Mouse (Mus musculus) cerebellum, adult 9-11 months (tissue): ENCODE measurements at regions not wholly inside any gene's neighbourhood (a gene's known extent, or its start where the extent isn't known, plus 50 kb on each side); places are given as distances from the start of the nearest gene placed in this dataset.
"Not testable (repeated sequence)": the region's sequence is repeated elsewhere in the genome, so short reads cannot be mapped to it uniquely, and the experiment has no call there.

Source experiments
- DNase-seq: peaks from one replicate; pipeline ENCODE4 v3.0.0; 2022

DNA sequence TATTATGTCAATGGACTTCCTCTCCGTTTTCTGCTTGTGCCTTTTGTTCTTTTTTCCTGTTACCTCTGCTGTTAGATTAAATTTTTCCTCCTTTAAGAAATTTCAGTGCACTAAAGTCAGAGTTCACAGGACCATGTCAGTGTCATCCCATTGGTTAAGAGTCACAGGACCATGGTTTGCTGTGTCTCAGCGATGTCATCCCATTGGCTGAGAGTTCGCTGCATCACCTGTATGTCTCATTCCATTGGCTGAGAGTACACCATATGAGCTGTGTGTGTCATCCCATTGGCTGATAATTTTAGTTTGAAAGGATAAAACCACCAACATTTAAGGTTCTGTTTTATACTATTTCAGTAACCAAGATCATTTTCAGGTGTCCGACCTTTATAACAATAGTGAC is 50.7 kb upstream of the Jade1 start:
- DNase-seq: no peak

DNA sequence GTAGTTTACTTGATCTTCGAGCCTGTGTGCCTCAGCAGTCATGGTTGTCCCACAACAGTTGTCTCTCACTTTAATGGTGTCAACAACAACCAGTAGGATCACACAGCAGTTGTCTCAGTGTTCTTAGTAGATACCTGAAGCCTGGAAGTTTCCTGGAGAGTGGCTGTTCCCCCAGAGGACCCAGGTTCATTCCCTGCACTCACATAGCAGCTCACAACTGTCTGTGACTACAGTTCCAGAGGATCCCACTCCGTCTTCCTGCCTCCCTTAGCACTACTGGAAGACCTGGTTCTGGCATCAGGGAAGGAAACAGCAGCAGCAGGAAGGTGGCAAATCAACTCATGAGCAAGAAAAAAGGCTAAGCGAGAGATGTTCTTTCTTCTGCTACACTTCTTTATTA is 53.4 kb upstream of the Jade1 start:
- DNase-seq: no peak

DNA sequence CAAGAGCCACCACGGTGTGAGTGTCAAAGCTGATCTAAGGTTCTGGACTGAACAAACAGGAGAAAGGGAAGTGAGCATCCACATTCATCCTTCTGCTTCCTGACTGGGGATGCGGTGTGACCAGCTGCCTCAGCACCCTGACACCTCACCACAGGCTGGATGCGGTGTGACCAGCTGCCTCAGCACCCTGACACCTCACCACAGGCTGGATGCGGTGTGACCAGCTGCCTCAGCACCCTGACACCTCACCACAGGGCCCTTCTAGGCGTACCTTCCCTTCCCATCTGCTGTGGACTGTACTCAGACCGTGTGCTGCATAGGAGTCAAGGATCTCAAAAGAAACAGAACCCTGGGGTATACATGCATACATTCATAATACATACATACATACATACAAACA is 53.9 kb upstream of the Jade1 start:
- not testable (repeated sequence) for DNase-seq

DNA sequence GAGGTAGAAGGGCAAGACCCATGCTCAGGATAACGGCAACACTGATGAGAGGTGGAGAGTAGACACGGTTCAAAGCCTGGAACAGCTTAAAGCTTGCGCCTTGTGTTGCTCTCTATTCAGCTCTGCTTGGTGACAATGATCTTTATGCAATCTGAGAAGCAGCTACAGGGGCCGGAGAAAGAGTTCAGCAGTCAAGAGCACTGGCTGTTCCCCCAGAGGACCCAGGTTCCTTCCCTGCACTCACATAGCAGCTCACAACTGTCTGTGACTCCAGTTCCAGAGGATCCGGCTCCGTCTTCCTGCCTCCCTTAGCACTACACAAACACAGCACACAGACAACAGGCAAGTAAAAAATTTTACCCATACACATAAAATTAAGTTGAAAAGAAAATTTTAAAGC is 54.4 kb upstream of the Jade1 start:
- no peak for DNase-seq

DNA sequence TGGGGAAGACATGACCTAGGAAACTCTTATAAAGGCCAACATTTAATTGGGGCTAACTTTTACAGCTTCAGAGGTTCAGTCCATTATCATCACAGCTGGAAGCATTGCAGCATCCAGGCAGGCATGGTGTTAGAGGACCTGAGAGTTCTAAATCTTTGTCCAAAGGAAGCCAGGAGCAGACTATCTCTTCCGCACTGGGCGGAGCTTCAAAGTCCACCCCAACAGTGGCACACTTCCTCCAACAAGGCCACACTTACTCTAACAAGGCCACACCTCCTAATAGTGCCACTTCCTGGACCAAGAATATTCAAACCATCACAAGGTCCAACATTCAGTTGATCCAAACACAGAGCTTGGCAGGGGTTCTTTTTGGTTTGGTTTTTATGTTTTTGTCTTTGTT is 55.9 kb upstream of the Jade1 start:
- DNase-seq: no peak

DNA sequence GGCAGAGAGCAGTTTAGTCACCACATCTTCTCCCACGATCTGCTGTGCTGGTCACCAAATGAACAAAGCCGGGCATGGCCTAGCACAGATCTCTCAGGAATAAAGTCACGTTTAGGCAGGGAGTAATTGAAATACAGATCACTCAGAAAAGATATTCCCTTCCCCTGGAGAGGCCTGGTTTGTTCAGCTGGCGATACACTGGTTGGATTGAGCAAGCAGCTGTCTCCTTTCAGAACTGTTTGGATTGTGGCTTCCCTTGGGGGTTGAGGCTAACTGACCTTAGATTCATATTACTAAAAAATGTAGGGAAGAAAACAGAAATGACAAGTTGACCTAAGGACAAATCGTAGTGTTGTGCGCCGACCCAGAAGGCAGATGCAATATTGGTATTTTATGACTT is 56.7 kb upstream of the Jade1 start:
- DNase-seq: no peak

DNA sequence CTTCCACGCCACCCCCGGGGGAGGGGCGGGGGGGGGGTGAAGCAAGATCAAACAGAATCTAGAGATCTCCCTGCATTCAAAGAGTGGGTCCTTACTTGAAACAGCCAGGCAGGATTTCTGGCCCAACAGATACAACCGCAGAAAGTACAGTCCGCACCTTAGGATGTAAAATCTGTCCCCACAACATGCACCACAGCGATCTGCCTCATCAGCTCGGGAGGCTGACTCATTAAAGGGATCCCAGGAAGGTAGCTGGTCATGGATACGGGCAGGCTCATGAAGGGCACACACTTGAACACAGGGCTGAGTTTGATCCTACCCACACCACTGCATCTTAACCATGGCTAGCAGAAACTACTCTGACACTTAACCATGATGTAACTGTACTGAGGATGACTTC is 57.8 kb upstream of the Jade1 start:
- DNase-seq: no peak

DNA sequence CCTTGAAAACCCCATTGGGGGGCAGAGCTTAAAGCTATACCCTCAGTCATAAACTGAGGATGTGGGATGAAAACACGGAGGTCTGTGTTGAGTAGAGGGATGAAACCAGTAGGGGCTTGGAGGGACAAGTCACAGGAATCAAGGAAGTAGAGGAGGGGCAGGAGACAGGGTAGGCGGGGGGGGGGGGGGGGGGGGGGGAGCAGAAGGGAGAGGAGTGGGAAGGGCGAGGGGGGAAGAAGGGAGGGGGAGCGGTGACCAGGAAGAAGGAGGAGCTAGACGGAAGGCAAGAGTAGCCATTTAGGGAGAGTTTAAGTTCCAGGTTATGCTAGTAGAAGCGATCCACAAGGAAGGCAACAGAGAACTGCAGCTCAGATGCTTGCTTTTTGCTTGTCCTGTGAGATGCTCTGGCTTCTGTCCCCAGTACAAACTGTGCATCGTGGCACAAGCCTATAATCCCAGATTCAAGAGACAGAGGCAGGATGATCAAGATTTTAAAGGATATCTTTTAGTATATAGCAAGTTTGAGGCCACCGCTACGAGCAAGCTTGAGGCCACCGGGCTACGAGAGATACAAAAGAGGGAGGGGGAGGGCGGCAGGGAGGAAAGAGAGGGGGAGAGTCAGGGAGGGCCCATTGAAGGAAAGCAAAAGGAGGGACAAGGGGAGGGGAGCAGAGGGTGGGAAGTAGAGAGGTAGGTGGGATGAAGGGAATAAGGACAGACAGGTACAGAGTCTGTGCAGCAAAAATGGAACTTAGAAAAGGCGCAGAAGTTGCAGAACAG is 58.4 kb upstream of the Jade1 start:
- no peak for DNase-seq

DNA sequence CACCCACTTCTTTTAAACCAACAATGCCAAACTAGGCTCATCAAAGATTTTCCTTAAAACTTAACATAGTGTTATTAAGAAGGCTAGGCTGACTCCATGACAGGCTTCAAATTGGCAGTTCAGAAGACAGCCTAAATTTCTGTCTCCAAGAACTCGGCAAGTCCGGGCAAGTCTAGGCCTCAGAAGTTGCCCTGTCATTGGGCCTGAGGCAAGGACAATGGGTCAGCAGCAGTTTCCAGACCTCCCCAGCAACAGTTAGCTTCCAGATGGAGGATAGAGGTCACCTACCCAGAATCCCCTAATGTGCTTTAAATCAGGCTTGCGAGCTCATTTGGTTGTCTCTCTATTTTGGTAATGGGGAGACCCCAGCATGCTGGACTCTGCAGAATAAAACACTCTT is 59.6 kb upstream of the Jade1 start:
- no peak for DNase-seq

DNA sequence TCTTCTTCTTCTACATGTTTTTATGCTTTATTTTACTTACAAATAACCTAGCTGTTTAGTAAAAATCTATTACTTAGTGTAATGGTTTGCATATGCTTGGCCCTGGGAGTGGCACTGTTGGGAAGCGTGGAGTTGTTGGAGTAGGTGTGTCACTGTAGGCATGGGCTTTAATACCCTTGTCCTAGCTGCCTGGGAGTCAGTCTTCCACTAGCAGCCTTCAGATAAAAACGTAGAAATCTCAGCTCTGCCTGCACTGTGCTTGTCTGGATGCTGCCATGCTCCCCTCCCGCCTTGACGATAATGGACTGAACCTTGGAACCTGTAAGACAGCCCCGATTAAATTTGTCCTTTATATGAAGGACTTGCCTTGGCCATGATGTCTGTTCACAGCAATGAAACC is 60.4 kb upstream of the Jade1 start:
- DNase-seq: no peak

DNA sequence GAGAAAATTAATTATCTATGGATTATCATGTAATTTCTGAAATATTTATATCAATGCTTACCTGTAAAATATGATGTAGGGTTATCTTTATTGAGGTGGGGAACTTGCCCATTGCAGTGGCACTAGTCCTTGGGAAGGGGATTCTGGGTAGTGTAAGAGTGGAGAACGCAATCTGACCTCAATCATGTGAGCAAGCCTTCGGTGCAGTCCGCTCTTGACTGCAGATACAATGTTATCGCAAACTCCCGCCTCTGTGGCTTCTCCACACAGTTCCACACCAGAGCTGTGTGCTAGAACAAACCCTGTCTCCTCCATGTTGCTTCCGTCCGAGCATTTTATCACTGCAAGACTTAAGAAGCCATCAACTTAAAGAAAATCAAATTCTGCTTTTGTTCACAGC is 62.1 kb upstream of the Jade1 start:
- no peak for DNase-seq

DNA sequence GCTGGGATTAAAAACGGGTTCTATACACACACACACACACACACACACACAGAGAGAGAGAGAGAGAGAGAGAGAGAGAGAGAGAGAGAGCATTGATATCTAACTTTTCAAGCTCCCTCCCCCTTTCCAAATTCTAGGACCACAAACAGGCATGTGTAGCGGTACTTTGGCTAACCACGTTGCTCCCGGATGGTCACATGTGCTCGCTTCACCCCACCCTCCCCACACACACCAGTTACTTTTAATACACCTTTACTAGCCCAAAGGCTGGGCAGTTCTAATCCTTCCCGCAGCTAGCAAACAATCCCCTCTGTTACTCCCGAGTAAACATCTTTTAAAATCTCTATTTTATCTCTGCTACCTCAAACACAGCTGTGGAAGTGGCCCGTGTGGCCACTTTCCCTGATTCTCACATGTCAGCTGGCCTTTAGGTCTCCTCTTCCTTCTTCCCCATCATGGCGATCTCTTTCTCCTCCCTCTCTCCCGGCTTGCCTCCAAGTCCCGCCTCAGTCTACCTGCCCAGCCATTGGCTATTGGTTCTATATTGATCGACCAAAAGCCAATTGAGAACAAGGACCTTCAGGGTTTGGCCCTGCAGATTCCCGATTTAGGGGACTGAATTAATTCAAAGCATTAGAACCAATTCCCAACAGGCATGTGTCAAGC is 62.7 kb upstream of the Jade1 start:
- no peak for DNase-seq

DNA sequence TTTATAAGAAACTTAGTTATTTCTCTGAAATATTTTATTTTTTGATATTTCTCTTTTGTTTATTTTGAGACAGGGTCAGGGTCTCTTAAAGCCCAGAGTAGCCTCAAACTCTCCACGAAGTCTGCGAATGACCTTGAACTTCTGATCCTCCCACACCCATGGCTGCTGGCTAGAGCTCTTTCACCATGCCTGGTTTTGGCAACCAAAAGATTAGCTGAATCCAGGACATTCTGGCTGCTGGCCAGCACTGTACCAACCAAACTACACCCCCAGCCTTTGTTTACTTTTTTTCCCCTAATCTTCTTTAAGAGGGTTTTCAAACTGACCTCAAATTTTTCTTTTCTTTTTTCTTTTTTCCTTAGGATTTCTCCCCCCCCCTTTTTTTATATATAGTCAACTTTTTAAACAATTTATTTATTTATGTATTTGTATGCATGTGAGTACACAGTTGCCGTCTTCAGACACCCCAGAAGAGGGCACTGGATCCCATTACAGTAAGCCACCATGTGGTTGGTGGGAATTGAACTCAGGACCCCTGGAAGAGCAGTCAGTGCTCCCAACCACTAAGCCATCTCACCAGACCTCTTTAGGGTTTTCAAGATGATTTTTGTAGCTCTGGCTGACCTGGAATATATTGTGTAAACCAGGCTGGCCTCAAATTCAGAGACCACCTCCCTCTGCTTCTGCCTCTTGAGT is 63.4 kb upstream of the Jade1 start:
- DNase-seq: no peak

DNA sequence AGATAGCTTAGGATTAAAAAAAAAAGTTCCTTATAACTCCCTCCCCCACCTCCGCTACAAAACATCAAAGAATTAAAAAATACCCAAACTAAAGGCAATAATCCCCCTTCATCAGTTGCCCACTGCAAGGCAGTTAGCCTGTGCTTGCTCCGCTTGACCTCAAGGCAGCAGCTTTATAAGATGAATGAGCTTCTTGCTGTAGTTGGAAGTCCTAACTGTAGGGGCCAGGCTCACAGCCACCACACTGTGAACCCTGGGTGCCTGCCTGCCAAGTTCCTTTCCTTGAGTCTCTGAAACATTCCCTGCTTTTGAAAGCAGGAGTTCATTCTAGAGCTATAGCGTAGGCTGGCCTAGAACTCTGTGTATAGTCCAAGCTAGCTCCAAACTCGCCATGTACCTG is 64.3 kb upstream of the Jade1 start:
- DNase-seq: no peak

DNA sequence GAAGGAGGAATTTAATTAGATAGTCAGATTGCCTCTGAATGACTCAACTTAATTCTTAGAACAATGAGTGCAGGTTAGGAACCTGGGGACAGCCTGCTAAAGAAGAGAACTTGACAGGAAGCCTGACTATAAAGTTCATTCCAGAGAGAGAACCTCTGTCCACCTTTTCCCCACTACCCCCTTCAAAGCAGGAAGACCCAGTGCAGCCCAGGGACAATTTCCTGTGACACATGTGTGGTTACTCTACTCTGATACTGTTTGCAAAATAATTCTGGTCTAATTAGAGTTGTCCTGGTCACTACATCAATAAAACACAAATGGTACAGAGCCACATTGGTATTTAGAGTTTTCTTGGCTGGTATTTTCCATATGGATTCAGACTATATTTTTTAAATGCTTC is 65.5 kb upstream of the Jade1 start:
- DNase-seq: no peak

DNA sequence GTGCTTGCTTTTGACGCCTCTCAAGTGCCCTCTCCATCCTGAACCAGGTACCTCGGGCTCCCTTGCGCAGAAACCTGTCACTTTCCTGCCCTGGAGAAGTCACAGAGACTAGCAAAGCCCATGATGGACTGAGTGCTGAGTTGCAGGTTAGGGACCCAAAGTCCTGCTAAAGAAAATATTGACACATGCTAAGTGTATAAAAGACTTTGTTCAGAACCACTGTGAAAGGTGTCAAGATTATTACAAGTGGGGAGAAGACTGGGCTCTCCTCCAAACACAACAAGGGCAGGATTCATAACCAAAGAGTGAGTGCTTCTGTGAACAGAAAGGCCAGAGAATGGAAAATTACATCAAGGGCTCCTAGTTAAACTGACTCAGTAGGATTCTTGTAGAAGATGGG is 66.0 kb upstream of the Jade1 start:
- no peak for DNase-seq

DNA sequence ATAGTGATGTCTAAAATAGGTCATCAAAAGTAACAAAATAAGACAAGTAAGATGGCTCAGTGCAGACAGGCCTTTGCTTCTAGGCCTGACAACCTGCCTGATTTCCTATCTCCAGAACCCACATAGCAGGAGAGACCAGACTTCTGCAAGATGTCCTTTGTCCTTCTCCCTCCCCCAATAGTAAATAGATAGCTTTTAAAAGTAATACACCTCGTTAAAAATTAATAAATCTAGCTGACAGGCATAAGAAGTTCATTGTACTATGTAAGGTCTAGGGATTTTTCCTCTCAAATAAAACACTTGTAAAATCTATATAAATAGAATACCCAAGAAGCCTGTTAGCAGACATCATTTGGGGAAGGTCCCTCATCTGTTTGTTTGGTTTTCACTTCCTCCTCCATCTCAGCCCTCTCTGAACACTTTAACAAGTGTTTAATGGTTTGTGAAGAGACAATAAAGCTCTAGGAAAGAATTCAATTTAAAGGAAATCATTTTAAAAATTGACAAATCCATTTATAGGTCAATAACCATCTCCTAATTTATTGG is 67.2 kb upstream of the Jade1 start:
- no peak for DNase-seq

DNA sequence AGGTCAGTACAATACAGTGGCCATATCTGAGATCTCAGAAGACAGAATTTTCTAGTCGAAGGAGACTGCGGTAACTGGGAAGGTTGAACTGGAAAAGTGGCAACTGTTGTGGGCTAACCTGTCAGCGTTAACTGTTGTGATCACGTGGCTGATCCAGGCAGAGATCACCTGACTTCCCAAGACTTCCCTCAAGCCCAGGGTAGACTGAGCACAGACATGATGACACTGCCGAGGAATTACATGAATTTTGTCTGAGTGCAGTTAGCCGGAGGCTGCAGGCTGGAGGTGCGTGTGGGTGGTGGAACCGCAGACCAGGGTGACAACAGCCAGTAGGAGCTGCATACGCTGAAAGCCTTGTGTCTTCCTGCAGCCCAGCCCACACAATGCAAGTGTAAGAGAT is 70.6 kb upstream of the Jade1 start:
- DNase-seq: no peak

DNA sequence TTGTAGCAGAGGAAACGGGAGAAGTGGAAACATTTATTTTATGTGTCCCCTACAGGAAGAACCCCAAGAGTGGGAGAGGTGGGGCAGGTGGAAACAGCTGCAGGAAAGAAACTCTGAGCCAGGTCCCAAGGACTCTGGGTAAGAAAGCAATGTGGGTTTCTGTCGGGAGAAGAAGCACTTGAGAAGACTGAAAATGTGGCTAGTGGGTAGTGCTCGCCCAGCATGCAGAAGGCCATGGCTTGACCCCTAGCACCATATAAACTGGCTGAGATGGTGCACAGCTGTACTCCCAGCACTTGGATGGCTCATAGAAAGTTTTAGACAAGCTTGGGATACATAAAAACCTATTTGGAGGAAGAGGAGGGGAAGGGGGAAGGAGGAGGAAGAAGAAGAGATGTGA is 71.9 kb upstream of the Jade1 start:
- no peak for DNase-seq

DNA sequence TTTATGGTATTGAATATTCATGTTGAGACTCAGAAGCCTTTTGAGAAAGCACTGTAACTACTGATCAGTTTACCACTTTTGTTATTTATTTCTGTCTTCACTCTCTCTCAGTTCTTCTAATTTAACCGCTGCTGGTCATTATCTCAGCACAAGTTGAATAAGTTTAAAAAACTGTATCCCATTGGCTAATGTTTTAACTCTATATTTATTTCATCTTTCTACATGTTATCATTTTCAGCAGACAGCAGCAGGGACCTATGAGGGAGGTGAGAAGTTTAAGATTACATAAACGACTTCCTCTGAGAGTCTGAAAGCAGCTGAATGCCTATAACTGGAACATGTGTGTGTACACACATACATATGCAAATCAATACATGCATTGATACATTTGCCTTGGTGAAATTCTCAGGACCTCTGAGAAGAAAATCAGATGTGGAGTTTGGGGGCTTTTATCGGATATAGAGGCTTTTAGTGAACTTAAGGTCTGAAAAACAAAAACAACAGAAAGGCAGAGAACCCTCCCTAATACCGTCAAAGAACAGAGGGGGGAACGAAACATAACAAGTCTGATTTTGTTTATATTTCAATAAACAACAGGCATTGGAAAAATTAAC is 72.5 kb upstream of the Jade1 start:
- no peak for DNase-seq

DNA sequence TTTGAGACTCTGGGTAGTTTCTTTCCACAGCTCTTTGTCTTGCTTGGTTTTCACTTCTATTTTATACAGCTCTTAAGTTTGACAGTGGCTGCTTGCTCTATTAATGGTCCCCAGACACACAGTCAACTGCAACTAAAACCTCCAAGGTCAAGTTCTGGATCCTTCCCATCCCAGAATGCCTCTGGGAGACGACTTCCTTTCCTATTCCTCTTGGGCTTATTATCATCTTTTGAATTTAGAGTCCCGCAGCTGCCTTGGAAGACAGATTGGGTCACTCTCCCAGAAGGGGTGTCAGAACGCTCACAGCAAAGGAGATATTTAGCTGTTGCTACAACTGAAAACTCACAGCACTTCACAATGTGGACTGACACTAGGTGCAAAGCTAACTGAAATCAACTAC is 75.3 kb upstream of the Jade1 start:
- no peak for DNase-seq

DNA sequence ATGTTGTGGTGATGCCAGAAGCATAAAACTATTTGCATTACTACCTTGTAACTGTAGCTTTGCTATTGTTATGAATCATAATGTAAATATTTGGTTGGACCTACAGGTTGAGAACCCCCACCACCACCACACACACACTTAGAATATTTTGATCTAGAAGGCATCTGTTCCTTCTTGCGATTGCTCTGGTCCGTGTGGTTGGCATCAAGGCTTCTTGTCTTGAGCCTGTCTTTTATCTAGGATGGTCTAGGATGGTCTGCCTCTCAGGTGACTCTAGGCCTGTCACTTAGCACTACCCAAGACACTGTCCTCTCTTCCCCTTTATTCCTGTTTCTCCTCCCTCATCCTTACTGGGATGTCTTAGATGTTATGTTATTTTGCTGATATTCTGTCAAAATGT is 76.6 kb upstream of the Jade1 start:
- DNase-seq: no peak

DNA sequence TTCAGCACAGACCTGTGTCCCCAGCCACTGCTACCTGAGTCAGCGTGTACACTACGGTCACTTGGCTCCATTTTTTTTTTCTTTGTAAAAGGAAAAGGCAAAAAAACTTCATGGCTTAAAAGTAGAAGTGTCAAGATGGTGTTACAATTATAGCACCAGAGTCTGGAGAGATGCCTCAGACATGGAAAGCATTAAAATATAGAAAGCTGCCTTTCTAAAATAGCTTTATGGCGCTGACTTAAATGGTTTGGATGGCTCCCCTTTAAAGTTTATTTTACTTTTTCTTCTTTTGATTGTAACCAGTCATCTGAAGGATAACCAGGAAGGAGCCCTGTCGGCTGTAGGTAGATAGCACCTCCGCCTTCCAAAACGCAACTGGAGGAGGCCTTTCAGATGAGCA is 79.0 kb upstream of the Jade1 start:
- no peak for DNase-seq

DNA sequence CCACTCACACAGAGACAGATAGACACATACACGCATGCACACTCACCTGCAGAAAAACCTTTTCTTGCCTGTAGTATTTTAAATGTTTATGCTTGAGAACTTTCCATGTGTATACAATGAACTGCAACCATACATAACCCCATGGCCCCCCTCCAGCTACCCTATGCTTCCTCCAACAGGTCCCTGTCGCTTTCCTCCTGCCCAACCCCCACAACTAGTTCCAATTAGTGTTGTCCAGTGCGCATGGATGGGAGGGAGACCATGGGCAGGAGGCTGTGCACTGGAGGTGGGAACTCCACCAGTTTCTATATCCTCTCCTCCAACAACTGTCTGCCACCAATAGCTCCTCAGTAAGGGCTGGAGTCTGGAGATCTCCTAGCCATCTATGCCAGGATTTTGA is 82.9 kb upstream of the Jade1 start:
- no peak for DNase-seq
